9 mouse cellular contexts compared by ENCODE assay signal in the genomic region with DNA sequence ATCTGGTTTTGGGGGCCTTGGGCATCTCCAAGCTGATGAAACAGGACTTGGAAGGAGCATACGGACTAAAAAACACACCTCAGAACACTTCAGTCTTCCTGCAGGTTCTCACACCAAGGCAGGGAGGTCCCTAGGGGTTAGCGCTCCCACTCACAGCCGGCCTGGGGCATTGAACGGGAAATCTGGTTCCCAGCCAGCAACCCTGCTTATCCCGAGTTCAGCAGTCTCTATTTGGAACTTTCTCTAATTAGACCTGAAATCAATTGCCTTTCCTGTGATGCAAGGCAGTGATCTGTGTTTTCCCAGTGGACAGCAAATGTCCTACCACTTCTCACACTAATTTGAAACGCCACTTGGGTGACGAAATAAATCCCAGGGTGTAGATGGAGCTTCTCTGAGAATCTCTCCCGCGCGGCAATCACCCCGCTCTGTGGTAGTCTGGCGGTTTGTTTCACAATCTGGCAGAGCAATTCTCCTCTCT. TPM values are rescaled to one million over a fixed set of nuclear protein-coding genes. Genes with fewer than 3 reads are reported as not detected.
DNase-seq lines count a peak whose midpoint lies in the region; ATAC-seq and TF ChIP-seq lines count a peak whose summit lies in the region.
"Had no signal": no experiment of that assay in that cellular context is flagged by ENCODE, and none has a peak within 500 bp of the region (broad histone marks: within the 10 kb centered on the region; RNA-seq: fewer than 3 reads in every experiment).

No protein-coding gene starts in this region.

- no peaks in the 10 kb centered on the region for H3K79me2 ChIP-seq in heart, adult 2 months (replicated peaks; ENCODE audit: control insufficient read depth, insufficient read depth, low read length)

- 58% methylated on average over 12 of the region's 12 CpGs for WGBS in forebrain, embryonic 13.5 days
- WGBS in forebrain, embryonic 15.5 days, result 40% methylated on average over 12 of the region's 12 CpGs
- 55% methylated on average over 12 of the region's 12 CpGs for WGBS in midbrain, embryonic 14.5 days
- 77% methylated on average over 12 of the region's 12 CpGs for WGBS in midbrain, embryonic 10.5 days
- 37% methylated on average over 12 of the region's 12 CpGs for WGBS in heart, adult 2 months
- 50% methylated on average over 12 of the region's 12 CpGs for WGBS in neural tube, embryonic 14.5 days

- no peak overlapping the region for H3K4me3 ChIP-seq in forebrain, embryonic 13.5 days
- no peak overlapping the region for H3K4me3 ChIP-seq in forebrain, embryonic 15.5 days
- no peak overlapping the region for H3K4me3 ChIP-seq in midbrain, embryonic 14.5 days (replicated peaks; ENCODE audit: low read depth, low read length)
- H3K4me3 ChIP-seq in midbrain, embryonic 10.5 days, result no peak overlapping the region
- H3K4me3 ChIP-seq in heart, adult 2 months, result 0 out of 2 replicates have a peak overlapping the region, but pooled peaks have one; percentile 5
- H3K4me3 ChIP-seq in neural tube, embryonic 14.5 days (ENCODE audit: low read depth, low read length), result no peak overlapping the region
- H3K4me3 ChIP-seq: neural tube, embryonic 12.5 days had no signal

- H3K36me3 ChIP-seq in forebrain, embryonic 13.5 days (ENCODE audit: poor library complexity, severe bottlenecking), result no peaks in the 10 kb centered on the region
- H3K36me3 ChIP-seq in forebrain, embryonic 15.5 days, result no peaks in the 10 kb centered on the region
- no peaks in the 10 kb centered on the region for H3K36me3 ChIP-seq in midbrain, embryonic 14.5 days (ENCODE audit: control insufficient read depth, insufficient read depth, low read length)
- H3K36me3 ChIP-seq in midbrain, embryonic 10.5 days, result no peaks in the 10 kb centered on the region
- H3K36me3 ChIP-seq in heart, adult 2 months (ENCODE audit: control insufficient read depth, insufficient read depth, low read length), result peaks cover 7% of the 10 kb centered on the region
- H3K36me3 ChIP-seq in neural tube, embryonic 14.5 days (ENCODE audit: control insufficient read depth, insufficient read depth, low read length), result no peaks in the 10 kb centered on the region
- H3K36me3 ChIP-seq: neural tube, embryonic 12.5 days had no signal

- H3K9me3 ChIP-seq in forebrain, embryonic 13.5 days (replicated peaks), result no peaks in the 10 kb centered on the region
- H3K9me3 ChIP-seq in forebrain, embryonic 15.5 days, result no peaks in the 10 kb centered on the region
- no peaks in the 10 kb centered on the region for H3K9me3 ChIP-seq in midbrain, embryonic 14.5 days (ENCODE audit: control insufficient read depth, low read length)
- no peaks in the 10 kb centered on the region for H3K9me3 ChIP-seq in midbrain, embryonic 10.5 days (replicated peaks)
- no peaks in the 10 kb centered on the region for H3K9me3 ChIP-seq in neural tube, embryonic 14.5 days (ENCODE audit: control insufficient read depth, low read length)
- H3K9me3 ChIP-seq: neural tube, embryonic 12.5 days had no signal

- DNase-seq in midbrain, embryonic 14.5 days, result peak; percentile 51
- DNase-seq in midbrain, embryonic 10.5 days (ENCODE audit: low spot score), result no peak
- DNase-seq in heart, adult 2 months, result peak; percentile 47 to 52
- no peak for DNase-seq in thymus, postnatal 25 days
- DNase-seq in urinary bladder, adult 2 months (ENCODE audit: low spot score), result no peak

- TF ChIP-seq EP300 in heart, adult 2 months (IDR thresholded peaks at IDR 0.05; ENCODE audit: insufficient read depth, low read depth, low read length), result no peak

- peaks cover 16% of the 10 kb centered on the region for H3K4me1 ChIP-seq in forebrain, embryonic 13.5 days
- H3K4me1 ChIP-seq in forebrain, embryonic 15.5 days, result peaks cover 22% of the 10 kb centered on the region
- H3K4me1 ChIP-seq in midbrain, embryonic 14.5 days (ENCODE audit: control insufficient read depth, insufficient read depth, low read length), result 0 out of 2 replicates have a peak, but pooled peaks cover 10% of the 10 kb centered on the region
- H3K4me1 ChIP-seq in midbrain, embryonic 10.5 days, result peaks cover 30% of the 10 kb centered on the region
- peaks cover 18% of the 10 kb centered on the region for H3K4me1 ChIP-seq in heart, adult 2 months (ENCODE audit: control insufficient read depth, insufficient read depth, low read length)
- 0 out of 2 replicates have a peak, but pooled peaks cover 2% of the 10 kb centered on the region for H3K4me1 ChIP-seq in neural tube, embryonic 14.5 days (ENCODE audit: control insufficient read depth, insufficient read depth, low read length)

- intact Hi-C loops in heart, adult 2 months (cut with DNase I), result loop anchor here (2.0 kb wide), 2 partner anchors 31 to 155 kb away; partner anchors contain the start of gene Map4k4

- TF ChIP-seq POLR2A in heart, adult 2 months (IDR thresholded peaks at IDR 0.05; ENCODE audit: insufficient read depth, low read depth, low read length), result no peak

- ATAC-seq in forebrain, embryonic 13.5 days, result 0 out of 2 replicates have a peak, but pooled peaks have one; percentile 30
- no peak; the same call in 1 of the 2 replicates for ATAC-seq in forebrain, embryonic 15.5 days (replicated peaks)
- ATAC-seq in midbrain, embryonic 14.5 days (ENCODE audit: low FRiP score, low TSS enrichment), result no peak
- peak; percentile 54; the same call in 1 of the 2 replicates for ATAC-seq in neural tube, embryonic 14.5 days (ENCODE audit: low read depth)

- TF ChIP-seq CTCF in heart, adult 2 months (IDR thresholded peaks at IDR 0.05), result no peak

- H3K9ac ChIP-seq in forebrain, embryonic 13.5 days, result peak overlapping the region; percentile 17; the same call in 1 of the 2 replicates
- H3K9ac ChIP-seq in forebrain, embryonic 15.5 days (replicated peaks), result no peak overlapping the region
- H3K9ac ChIP-seq in midbrain, embryonic 14.5 days (replicated peaks; ENCODE audit: low read length), result no peak overlapping the region
- H3K9ac ChIP-seq in heart, adult 2 months (ENCODE audit: low read depth, low read length), result peak overlapping the region; percentile 7; the same call in 1 of the 2 replicates
- no peak overlapping the region for H3K9ac ChIP-seq in neural tube, embryonic 14.5 days (replicated peaks; ENCODE audit: low read depth, low read length)
- H3K9ac ChIP-seq: neural tube, embryonic 12.5 days had no signal

- H3K27ac ChIP-seq in forebrain, embryonic 13.5 days, result 0 out of 2 replicates have a peak overlapping the region, but pooled peaks have one; percentile 6
- H3K27ac ChIP-seq in forebrain, embryonic 15.5 days (replicated peaks), result no peak overlapping the region
- H3K27ac ChIP-seq in midbrain, embryonic 14.5 days (replicated peaks; ENCODE audit: low read depth, low read length), result 0 out of 2 replicates have a peak overlapping the region, but pooled peaks have one; percentile 32
- no peak overlapping the region for H3K27ac ChIP-seq in midbrain, embryonic 10.5 days (replicated peaks)
- H3K27ac ChIP-seq in heart, adult 2 months, result peak overlapping the region; percentile 72
- no peak overlapping the region for H3K27ac ChIP-seq in neural tube, embryonic 14.5 days (ENCODE audit: low read depth, low read length)
- H3K27ac ChIP-seq: neural tube, embryonic 12.5 days had no signal

- no peaks in the 10 kb centered on the region for H3K27me3 ChIP-seq in forebrain, embryonic 13.5 days
- no peaks in the 10 kb centered on the region for H3K27me3 ChIP-seq in forebrain, embryonic 15.5 days
- no peaks in the 10 kb centered on the region for H3K27me3 ChIP-seq in midbrain, embryonic 14.5 days (ENCODE audit: control insufficient read depth, insufficient read depth, low read length)
- no peaks in the 10 kb centered on the region for H3K27me3 ChIP-seq in midbrain, embryonic 10.5 days (ENCODE audit: low read depth, poor library complexity, severe bottlenecking)
- H3K27me3 ChIP-seq in heart, adult 2 months (ENCODE audit: control insufficient read depth, insufficient read depth, low read length), result no peaks in the 10 kb centered on the region
- H3K27me3 ChIP-seq in neural tube, embryonic 14.5 days (ENCODE audit: control insufficient read depth, insufficient read depth, low read length), result no peaks in the 10 kb centered on the region
- H3K27me3 ChIP-seq: neural tube, embryonic 12.5 days had no signal

- no peak overlapping the region for H3K4me2 ChIP-seq in forebrain, embryonic 13.5 days
- H3K4me2 ChIP-seq in forebrain, embryonic 15.5 days (replicated peaks), result no peak overlapping the region
- H3K4me2 ChIP-seq in midbrain, embryonic 14.5 days (ENCODE audit: low read length), result no peak overlapping the region
- no peak overlapping the region for H3K4me2 ChIP-seq in neural tube, embryonic 14.5 days (ENCODE audit: low read depth, low read length)
- H3K4me2 ChIP-seq: neural tube, embryonic 12.5 days had no signal

RNA-seq across cellular contexts. Expression of gene Map4k4, which starts 31.0 kb away (rescaled TPM):
- polyA plus RNA-seq in forebrain, embryonic 13.5 days (2015; fragmentation: Nextera tagmentation; extraction: Ambion mirVana), result 49.9 and 50.0 TPM in 2 replicates
- 55.7 and 60.2 TPM in 2 replicates for polyA plus RNA-seq in forebrain, embryonic 15.5 days (2015; fragmentation: Nextera tagmentation; extraction: Ambion mirVana)
- polyA plus RNA-seq in midbrain, embryonic 14.5 days (2014; fragmentation: Nextera tagmentation; extraction: Ambion mirVana), result 48.9 and 56.7 TPM in 2 replicates
- 25.1 and 37.8 TPM in 2 replicates for polyA plus RNA-seq in midbrain, embryonic 10.5 days (2016; fragmentation: Nextera tagmentation; extraction: Ambion mirVana)
- 100 to 1,000 TPM; 129 to 134 TPM for total RNA-seq in heart, adult 2 months (2021)
- 85.2 and 133 TPM in 2 replicates for polyA plus RNA-seq in heart, adult 2 months (2012; rRNA removed)
- 47.9 and 56.6 TPM in 2 replicates for polyA plus RNA-seq in neural tube, embryonic 14.5 days (2014; fragmentation: Nextera tagmentation; extraction: Ambion mirVana)
- polyA plus RNA-seq in urinary bladder, adult 2 months (2012; rRNA removed), result 56.1 and 64.9 TPM in 2 replicates

Comparison
In these comparisons a context has a peak if more than half of its experiments do, and no peak if none do; other contexts are left out.
1. ATAC-seq: peak in forebrain, embryonic 13.5 days (single experiment) and neural tube, embryonic 14.5 days (single experiment); none in forebrain, embryonic 15.5 days (single experiment) and midbrain, embryonic 14.5 days (single experiment).
2. H3K27ac ChIP-seq: peak in forebrain, embryonic 13.5 days (single experiment), midbrain, embryonic 14.5 days (single experiment) and heart, adult 2 months (single experiment); none in forebrain, embryonic 15.5 days (single experiment), midbrain, embryonic 10.5 days (single experiment) and neural tube, embryonic 14.5 days (single experiment).
3. H3K9ac ChIP-seq: peak in forebrain, embryonic 13.5 days (single experiment) and heart, adult 2 months (single experiment); none in forebrain, embryonic 15.5 days (single experiment), midbrain, embryonic 14.5 days (single experiment) and neural tube, embryonic 14.5 days (single experiment).
4. DNase-seq: peak in midbrain, embryonic 14.5 days (single experiment) and heart, adult 2 months (2 of 2); none in midbrain, embryonic 10.5 days (single experiment), thymus, postnatal 25 days (single experiment) and urinary bladder, adult 2 months (single experiment).